Mouse (Mus musculus): ENCODE results near the gene Palld. TPM values are rescaled to one million over a fixed set of nuclear protein-coding genes. Genes with fewer than 3 reads are reported as not detected.

The Palld gene
- polyA plus RNA-seq, 1 experiment, result 47.5 TPM

GRCm38 (mm10) chr8:61516745-61517501, 385.6 kb downstream of the Palld start:
- TF ChIP-seq POLR2A (IDR thresholded peaks at IDR 0.05; ENCODE audit: low read depth, low read length) (no peak), CTCF (conservative IDR thresholded peaks at IDR 0.05; ENCODE audit: insufficient read depth, insufficient read length, low read depth, low read length) (no peak)
- Histone ChIP-seq H3K36me3 (ENCODE audit: control insufficient read depth, insufficient read depth, low read length) (no peaks in the 10 kb centered on the region; the same call in 1 of the 2 replicates), H3K4me3 (ENCODE audit: insufficient read depth, low read depth, low read length) (no peak overlapping the region), H3K27ac (ENCODE audit: insufficient read depth, low read depth, low read length) (no peak overlapping the region), H3K4me1 (ENCODE audit: control insufficient read depth, insufficient read depth, low read length) (no peaks in the 10 kb centered on the region), H3K27me3 (replicated peaks; ENCODE audit: control insufficient read depth, insufficient read depth, low read length) (no peaks in the 10 kb centered on the region)
- DNase-seq, result no peak
- WGBS, result 73% methylated on average over 8 of the region's 8 CpGs

- H3K4me1 ChIP-seq (ENCODE audit: control insufficient read depth, insufficient read depth, low read length), result no peaks in the 10 kb centered on the region
- DNase-seq, result peak; percentile 76
- H3K4me3 ChIP-seq (ENCODE audit: insufficient read depth, low read depth, low read length), result no peak overlapping the region
- WGBS, result 49% methylated on average over 25 of the region's 25 CpGs
- no peak overlapping the region for H3K27ac ChIP-seq (ENCODE audit: insufficient read depth, low read depth, low read length)
- no peaks in the 10 kb centered on the region; the same call in 1 of the 2 replicates for H3K36me3 ChIP-seq (ENCODE audit: control insufficient read depth, insufficient read depth, low read length)
- no peaks in the 10 kb centered on the region for H3K27me3 ChIP-seq (replicated peaks; ENCODE audit: control insufficient read depth, insufficient read depth, low read length)
- TF ChIP-seq POLR2A (IDR thresholded peaks at IDR 0.05; ENCODE audit: low read depth, low read length) (no peak), CTCF (conservative IDR thresholded peaks at IDR 0.05; ENCODE audit: insufficient read depth, insufficient read length, low read depth, low read length) (peak; percentile 91)
These were observed 386.4 kb downstream of the Palld start for GRCm38 (mm10) chr8:61515931-61516744.

GRCm38 (mm10) chr8:61515110-61515930, 387.2 kb downstream of the Palld start:
- Histone ChIP-seq H3K4me3 (ENCODE audit: insufficient read depth, low read depth, low read length) (no peak overlapping the region), H3K27ac (ENCODE audit: insufficient read depth, low read depth, low read length) (no peak overlapping the region), H3K36me3 (ENCODE audit: control insufficient read depth, insufficient read depth, low read length) (no peaks in the 10 kb centered on the region; the same call in 1 of the 2 replicates), H3K4me1 (ENCODE audit: control insufficient read depth, insufficient read depth, low read length) (no peaks in the 10 kb centered on the region), H3K27me3 (replicated peaks; ENCODE audit: control insufficient read depth, insufficient read depth, low read length) (no peaks in the 10 kb centered on the region)
- DNase-seq, result no peak
- 92% methylated on average over 24 of the region's 24 CpGs for WGBS
- TF ChIP-seq POLR2A (IDR thresholded peaks at IDR 0.05; ENCODE audit: low read depth, low read length) (no peak), CTCF (conservative IDR thresholded peaks at IDR 0.05; ENCODE audit: insufficient read depth, insufficient read length, low read depth, low read length) (no peak)

- no peak for DNase-seq
- Histone ChIP-seq H3K4me1 (ENCODE audit: control insufficient read depth, insufficient read depth, low read length) (no peaks in the 10 kb centered on the region), H3K27ac (ENCODE audit: insufficient read depth, low read depth, low read length) (no peak overlapping the region), H3K36me3 (ENCODE audit: control insufficient read depth, insufficient read depth, low read length) (peaks cover 1% of the 10 kb centered on the region; the same call in 1 of the 2 replicates), H3K27me3 (replicated peaks; ENCODE audit: control insufficient read depth, insufficient read depth, low read length) (no peaks in the 10 kb centered on the region), H3K4me3 (ENCODE audit: insufficient read depth, low read depth, low read length) (no peak overlapping the region)
- no peak for TF ChIP-seq POLR2A (IDR thresholded peaks at IDR 0.05; ENCODE audit: low read depth, low read length)
- TF ChIP-seq CTCF (conservative IDR thresholded peaks at IDR 0.05; ENCODE audit: insufficient read depth, insufficient read length, low read depth, low read length), result no peak
These were observed 400.2 kb downstream of the Palld start for GRCm38 (mm10) chr8:61502277-61502676.

- no peak for DNase-seq
- Histone ChIP-seq H3K4me1 (ENCODE audit: control insufficient read depth, insufficient read depth, low read length) (no peaks in the 10 kb centered on the region), H3K4me3 (ENCODE audit: insufficient read depth, low read depth, low read length) (no peak overlapping the region), H3K27me3 (replicated peaks; ENCODE audit: control insufficient read depth, insufficient read depth, low read length) (no peaks in the 10 kb centered on the region), H3K36me3 (ENCODE audit: control insufficient read depth, insufficient read depth, low read length) (peaks cover 1% of the 10 kb centered on the region; the same call in 1 of the 2 replicates), H3K27ac (ENCODE audit: insufficient read depth, low read depth, low read length) (no peak overlapping the region)
- no peak for TF ChIP-seq POLR2A (IDR thresholded peaks at IDR 0.05; ENCODE audit: low read depth, low read length)
- TF ChIP-seq CTCF (conservative IDR thresholded peaks at IDR 0.05; ENCODE audit: insufficient read depth, insufficient read length, low read depth, low read length), result no peak
- WGBS, result 54% methylated on average over 3 of the region's 3 CpGs
These were observed 401.6 kb downstream of the Palld start for GRCm38 (mm10) chr8:61500914-61501313.

GRCm38 (mm10) chr8:61499035-61499434, 403.5 kb downstream of the Palld start:
- Histone ChIP-seq H3K27me3 (replicated peaks; ENCODE audit: control insufficient read depth, insufficient read depth, low read length) (no peaks in the 10 kb centered on the region), H3K27ac (ENCODE audit: insufficient read depth, low read depth, low read length) (no peak overlapping the region), H3K36me3 (ENCODE audit: control insufficient read depth, insufficient read depth, low read length) (peaks cover 1% of the 10 kb centered on the region), H3K4me3 (ENCODE audit: insufficient read depth, low read depth, low read length) (no peak overlapping the region), H3K4me1 (ENCODE audit: control insufficient read depth, insufficient read depth, low read length) (no peaks in the 10 kb centered on the region)
- TF ChIP-seq CTCF (conservative IDR thresholded peaks at IDR 0.05; ENCODE audit: insufficient read depth, insufficient read length, low read depth, low read length) (peak; percentile 61; the same call in 1 of the 2 replicates), POLR2A (IDR thresholded peaks at IDR 0.05; ENCODE audit: low read depth, low read length) (no peak)
- 53% methylated on average over 4 of the region's 4 CpGs for WGBS
- DNase-seq, result peak; percentile 50

All from kidney, adult 2 months (tissue).